Comparison of ENCODE assay signal across 8 mouse cellular contexts in genomic region chr13:44305134-44305991, GRCm38 (mm10).
DNase-seq lines count a peak whose midpoint lies in the region; ATAC-seq and TF ChIP-seq lines count a peak whose summit lies in the region.
"Had no signal": no experiment of that assay in that cellular context is flagged by ENCODE, and none has a peak within 500 bp of the region (broad histone marks: within the 10 kb centered on the region; RNA-seq: fewer than 3 reads in every experiment).

No protein-coding gene starts in this region.

- H3K27me3 ChIP-seq in liver, adult 2 months (ENCODE audit: control insufficient read depth, insufficient read depth, low read length) = no peaks in the 10 kb centered on the region
- H3K27me3 ChIP-seq in liver, embryonic 11.5 days (replicated peaks; ENCODE audit: control insufficient read depth, insufficient read depth, low read length) = no peaks in the 10 kb centered on the region
- no peaks in the 10 kb centered on the region for H3K27me3 ChIP-seq in kidney, embryonic 14.5 days (ENCODE audit: control insufficient read depth, insufficient read depth, low read length)
- H3K27me3 ChIP-seq: limb, embryonic 12.5 days had no signal

- DNase-seq in liver, adult 2 months (ENCODE audit: extremely low read depth, low read depth, low spot score) = no peak
- DNase-seq in liver, embryonic 11.5 days (ENCODE audit: low spot score) = no peak
- DNase-seq in MEL-GATA-1-ER (ENCODE audit: extremely low read depth, low read depth) = peak; percentile 76
- DNase-seq in induced T-regulatory cell, adult 2 months (ENCODE audit: low read depth) = peak; percentile 74
- peak; percentile 30 for DNase-seq in testis, postnatal 14 days (ENCODE audit: low spot score)
- DNase-seq in layer of hippocampus, adult 9-11 months = no peak

- no peak overlapping the region for H3K27ac ChIP-seq in liver, adult 2 months (replicated peaks; ENCODE audit: insufficient read depth, low read depth, low read length)
- H3K27ac ChIP-seq in liver, embryonic 11.5 days (ENCODE audit: low read depth, low read length) = no peak overlapping the region
- H3K27ac ChIP-seq in kidney, embryonic 14.5 days (ENCODE audit: low read depth, low read length) = no peak overlapping the region
- H3K27ac ChIP-seq: limb, embryonic 12.5 days had no signal

- no peak overlapping the region for H3K4me2 ChIP-seq in liver, embryonic 11.5 days
- H3K4me2 ChIP-seq in kidney, embryonic 14.5 days (replicated peaks; ENCODE audit: low read depth, low read length) = no peak overlapping the region
- H3K4me2 ChIP-seq: limb, embryonic 12.5 days had no signal

- no peak overlapping the region for H3K4me3 ChIP-seq in liver, adult 2 months (ENCODE audit: insufficient read depth, low read depth, low read length)
- no peak overlapping the region for H3K4me3 ChIP-seq in liver, embryonic 11.5 days (ENCODE audit: low read depth, low read length)
- H3K4me3 ChIP-seq in kidney, embryonic 14.5 days (ENCODE audit: low read length) = no peak overlapping the region
- H3K4me3 ChIP-seq: limb, embryonic 12.5 days had no signal

- H3K79me2 ChIP-seq in liver, adult 2 months (ENCODE audit: control insufficient read depth, insufficient read depth, low read length) = no peaks in the 10 kb centered on the region

- ATAC-seq in liver, embryonic 11.5 days (replicated peaks; ENCODE audit: low FRiP score) = no peak
- ATAC-seq in kidney, embryonic 14.5 days (ENCODE audit: low FRiP score, low TSS enrichment) = no peak

- H3K36me3 ChIP-seq in liver, adult 2 months (ENCODE audit: control insufficient read depth, insufficient read depth, low read length) = no peaks in the 10 kb centered on the region
- H3K36me3 ChIP-seq in liver, embryonic 11.5 days (ENCODE audit: control insufficient read depth, insufficient read depth, low read length) = no peaks in the 10 kb centered on the region
- no peaks in the 10 kb centered on the region for H3K36me3 ChIP-seq in kidney, embryonic 14.5 days (ENCODE audit: control insufficient read depth, insufficient read depth, low read length)
- H3K36me3 ChIP-seq: limb, embryonic 12.5 days had no signal

- 86% methylated on average over 9 of the region's 9 CpGs for WGBS in liver, adult 2 months
- WGBS in liver, embryonic 11.5 days = 60% methylated on average over 9 of the region's 9 CpGs
- 83% methylated on average over 9 of the region's 9 CpGs for WGBS in kidney, embryonic 14.5 days

- peak; percentile 18; the same call in 1 of the 2 replicates for TF ChIP-seq CTCF in liver, adult 2 months (IDR thresholded peaks at IDR 0.05; ENCODE audit: low read depth, low read length)

- H3K4me1 ChIP-seq in liver, adult 2 months (ENCODE audit: control insufficient read depth, insufficient read depth, low read length) = peaks cover 4% of the 10 kb centered on the region
- no peaks in the 10 kb centered on the region for H3K4me1 ChIP-seq in liver, embryonic 11.5 days (replicated peaks; ENCODE audit: control insufficient read depth, insufficient read depth, low read length)
- H3K4me1 ChIP-seq in kidney, embryonic 14.5 days (ENCODE audit: control insufficient read depth, insufficient read depth, low read length) = no peaks in the 10 kb centered on the region
- H3K4me1 ChIP-seq: limb, embryonic 12.5 days had no signal

- no peak overlapping the region for H3K9ac ChIP-seq in liver, adult 2 months (ENCODE audit: low read depth, low read length)
- H3K9ac ChIP-seq in liver, embryonic 11.5 days (ENCODE audit: low read depth, low read length) = no peak overlapping the region
- no peak overlapping the region for H3K9ac ChIP-seq in kidney, embryonic 14.5 days (ENCODE audit: low read depth, low read length)
- H3K9ac ChIP-seq: limb, embryonic 12.5 days had no signal

- no peaks in the 10 kb centered on the region for H3K9me3 ChIP-seq in liver, embryonic 11.5 days (ENCODE audit: control insufficient read depth, low read length)
- H3K9me3 ChIP-seq in kidney, embryonic 14.5 days (ENCODE audit: control insufficient read depth, low read length) = no peaks in the 10 kb centered on the region
- H3K9me3 ChIP-seq: limb, embryonic 12.5 days had no signal

- no peak for TF ChIP-seq POLR2A in liver, adult 2 months (IDR thresholded peaks at IDR 0.05; ENCODE audit: extremely low read depth, insufficient read depth, low read length)

Comparison
In these comparisons a context has a peak if more than half of its experiments do, and no peak if none do; other contexts are left out.
1. DNase-seq: peak in MEL-GATA-1-ER (single experiment), induced T-regulatory cell, adult 2 months (single experiment) and testis, postnatal 14 days (single experiment); none in liver, adult 2 months (single experiment), liver, embryonic 11.5 days (single experiment) and layer of hippocampus, adult 9-11 months (single experiment).